Mouse (Mus musculus) bone marrow, adult 2 months (tissue): ENCODE results near the gene Ndufaf5.

Experiments used
- CTCF ChIP-seq: fragments of 200-500 bp; IDR thresholded peaks from 2 replicates; pipeline ENCODE4 v1.5.1; 2011; ENCODE audit warnings: low read length, control low read depth; ENCODE audit not compliant: control insufficient read depth, insufficient read depth
- POLR2A ChIP-seq: fragments of 200-500 bp; IDR thresholded peaks from 2 replicates; pipeline ENCODE4 v1.6.1; 2011; ENCODE audit warnings: low read depth, mild to moderate bottlenecking, control low read depth, low read length, borderline replicate concordance; ENCODE audit not compliant: control insufficient read depth

- TF ChIP-seq CTCF = no peak
- no peak for TF ChIP-seq POLR2A
These were observed 59.8 kb downstream of the Ndufaf5 start for GRCm38 (mm10) chr2:140230295-140230694.
